Mouse (Mus musculus) gastrocnemius, postnatal 25 days (tissue): Measurements from ENCODE around the gene Sgta. TPM values are rescaled to one million over a fixed set of nuclear protein-coding genes. Genes with fewer than 3 reads are reported as not detected.
"Not testable (repeated sequence)": the region's sequence is repeated elsewhere in the genome, so short reads cannot be mapped to it uniquely, and the experiment has no call there.

Source experiments
- DNase-seq: peaks from one replicate; pipeline ENCODE4 v3.0.0; 2022
- long read RNA-seq, 2 experiments: library from polyadenylated mRNA; stranded (forward); transcript quantifications; one replicate each; pipeline ENCODE4 v2.0.0; 2021
- total RNA-seq, 2 experiments: library from RNA; stranded (reverse); gene quantifications; 1 replicate in 1 of 2; 2 replicates in 1 of 2; pipeline ENCODE4 v1.2.3; 2021

The Sgta gene
- total RNA-seq = 10 to 100 TPM; 82.2 to 85.2 TPM
- long read RNA-seq, experiment 1, transcript Sgta-202 (12 exons, 1,964 nt) = major isoform, 135 of 221 reads
- long read RNA-seq, experiment 1, transcript Sgta-201 (12 exons, 1,969 nt) = minor isoform, 39 of 221 reads
- long read RNA-seq, experiment 1, partial matches to known transcripts = 10 of 221 reads
- long read RNA-seq, experiment 1, other reads (novel, unspliced or antisense) = 37 of 221 reads
- long read RNA-seq, experiment 2, transcript Sgta-202 (12 exons, 1,964 nt) = major isoform, 191 of 252 reads
- long read RNA-seq, experiment 2, transcript Sgta-201 (12 exons, 1,969 nt) = minor isoform, 29 of 252 reads
- long read RNA-seq, experiment 2, partial matches to known transcripts = 8 of 252 reads
- long read RNA-seq, experiment 2, other reads (novel, unspliced or antisense) = 24 of 252 reads

DNA sequence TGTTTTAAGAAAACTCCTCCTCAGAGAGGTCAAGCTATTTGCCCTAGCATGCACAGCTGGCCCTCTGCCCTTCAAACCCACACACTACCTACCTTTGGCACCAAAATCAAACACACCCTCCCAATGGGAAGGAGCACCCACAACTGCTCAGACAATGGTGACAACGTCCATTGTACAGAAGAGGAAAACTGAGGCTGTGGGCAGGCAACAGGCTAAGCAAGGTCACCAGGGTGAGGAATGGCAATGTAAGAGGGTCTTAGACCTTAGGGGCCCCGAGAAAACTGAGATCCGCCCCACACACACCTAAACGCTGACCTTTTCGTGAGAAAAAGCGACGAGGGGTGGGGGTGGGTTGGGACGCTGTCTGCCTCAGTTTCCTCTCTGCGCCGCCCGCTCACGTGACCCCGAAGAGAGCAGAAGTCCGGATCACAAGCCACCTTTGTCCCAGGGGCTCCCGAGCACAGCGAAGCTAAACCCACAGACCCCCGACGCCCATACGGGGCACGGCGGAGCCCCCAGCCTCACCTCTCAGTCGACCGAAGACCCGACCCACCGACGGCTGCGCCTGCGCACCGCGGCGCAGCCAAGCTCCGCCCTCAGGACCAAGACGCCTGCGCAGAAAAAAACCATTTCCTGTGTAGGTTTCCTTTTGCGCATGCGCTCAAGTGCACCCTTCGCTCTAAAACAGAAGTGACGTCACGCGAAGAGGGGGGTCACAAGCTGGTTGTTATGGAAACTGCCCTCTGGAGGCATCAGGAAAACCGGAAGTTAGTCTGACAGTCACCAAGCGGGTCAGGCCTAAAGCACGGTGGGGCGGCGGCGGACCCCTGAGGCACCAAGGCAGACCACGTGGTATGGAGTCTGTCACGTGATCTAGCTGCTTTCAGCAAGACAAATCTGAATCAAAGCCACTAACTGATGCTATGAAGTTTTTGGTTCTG, at the start of gene Sgta:
Gene Sgta, minus strand, starts transcription at position 579 of the 941 bp plus-strand sequence.
- peak; percentile 98 for DNase-seq

DNA sequence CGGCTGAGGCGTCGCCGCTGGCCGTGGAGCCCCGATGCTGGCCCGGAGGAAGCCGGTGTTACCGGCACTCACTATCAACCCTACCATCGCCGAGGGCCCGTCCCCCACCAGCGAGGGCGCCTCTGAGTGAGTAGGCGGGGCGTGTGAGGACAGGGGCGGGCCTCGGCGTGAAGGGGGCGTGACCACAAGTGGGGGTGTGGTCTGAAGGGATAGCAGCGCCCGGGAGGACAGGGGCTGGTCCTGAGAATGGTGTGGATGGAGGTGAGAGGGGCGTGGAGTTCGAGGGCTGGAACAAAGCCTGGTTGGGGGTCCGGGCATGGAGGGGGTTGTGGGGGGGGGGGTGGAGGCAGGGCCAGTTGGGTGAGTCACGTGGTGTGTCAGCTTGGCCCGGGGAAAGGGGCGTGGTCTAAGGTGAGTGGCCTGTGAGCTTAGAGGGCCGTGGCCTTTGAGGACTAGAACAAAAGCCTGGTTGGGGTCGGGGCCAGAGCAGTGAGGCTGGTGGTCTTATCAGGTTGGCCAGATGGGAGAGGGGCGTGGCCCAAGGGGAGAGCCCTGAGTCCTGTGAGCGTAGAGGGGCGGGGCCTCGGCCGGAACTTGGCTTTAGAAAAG, 46.2 kb upstream of the Sgta start:
- DNase-seq = peak; percentile 83

- DNase-seq = peak; percentile 97
These were observed 45.7 kb upstream of the Sgta start, which contains the start of gene Map2k2 for GRCm38 (mm10) chr10:81105565-81106112. TSS of gene Map2k2 (plus strand) at chr10:81105915.

DNA sequence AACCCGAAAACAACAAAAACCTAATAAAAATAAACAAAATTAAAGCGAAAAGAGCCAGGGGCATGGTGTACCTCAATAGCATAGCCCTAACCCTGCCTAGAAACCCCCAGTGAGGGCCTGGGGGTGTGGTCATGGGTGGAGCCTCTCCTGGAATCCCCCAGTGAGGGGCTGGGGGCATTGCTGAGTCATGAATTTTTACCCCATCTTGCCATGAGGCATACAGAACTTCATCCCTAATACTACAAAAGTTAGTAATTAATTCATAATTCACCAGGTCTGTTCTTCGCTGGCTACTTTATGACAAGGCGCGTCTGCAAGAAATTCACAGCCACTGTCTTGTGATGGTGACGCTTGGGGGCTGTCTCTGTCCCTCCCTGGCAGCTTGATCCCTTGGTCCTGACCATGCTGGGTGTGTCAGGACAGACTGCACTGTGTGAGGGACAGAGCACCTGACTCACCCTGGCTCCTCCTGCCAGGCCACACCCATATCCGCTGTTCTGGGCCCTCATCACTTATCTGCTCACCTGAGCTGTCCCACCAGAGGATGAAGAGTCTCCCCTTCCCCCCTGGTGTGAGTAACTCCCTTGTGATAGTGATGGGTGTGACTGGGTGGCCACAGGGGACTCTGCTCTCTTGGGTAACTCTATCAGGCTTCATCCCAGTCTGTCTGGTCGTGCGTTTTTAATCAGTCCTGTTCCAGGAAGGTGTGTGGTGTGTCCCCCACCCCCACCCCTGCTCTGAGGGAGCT, 35.1 kb upstream of the Sgta start:
- DNase-seq = no peak

- no peak for DNase-seq
These were observed 32.7 kb upstream of the Sgta start for GRCm38 (mm10) chr10:81092465-81093250.

DNA sequence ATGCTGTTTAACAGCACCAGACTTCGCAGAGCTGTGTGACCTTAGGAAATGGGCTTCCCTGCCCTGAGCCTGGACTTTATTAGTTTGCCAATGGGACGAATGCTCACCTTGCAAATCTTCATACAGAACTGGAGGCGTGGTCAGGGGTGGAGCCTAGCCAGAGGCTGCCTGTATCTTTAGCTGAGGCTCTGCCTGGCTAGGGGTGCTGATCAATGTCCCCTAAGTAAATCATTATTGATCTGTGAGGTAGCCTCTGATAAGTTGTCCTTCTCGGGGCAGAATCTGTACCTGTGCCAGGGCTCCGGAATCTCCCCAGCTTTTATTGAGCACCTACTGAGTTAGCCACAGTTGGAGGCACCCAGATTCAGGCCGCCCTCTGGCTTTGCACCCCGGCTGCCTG, 30.6 kb upstream of the Sgta start:
- no peak for DNase-seq

- DNase-seq = no peak
These were observed 29.2 kb upstream of the Sgta start for GRCm38 (mm10) chr10:81089216-81089615.

DNA sequence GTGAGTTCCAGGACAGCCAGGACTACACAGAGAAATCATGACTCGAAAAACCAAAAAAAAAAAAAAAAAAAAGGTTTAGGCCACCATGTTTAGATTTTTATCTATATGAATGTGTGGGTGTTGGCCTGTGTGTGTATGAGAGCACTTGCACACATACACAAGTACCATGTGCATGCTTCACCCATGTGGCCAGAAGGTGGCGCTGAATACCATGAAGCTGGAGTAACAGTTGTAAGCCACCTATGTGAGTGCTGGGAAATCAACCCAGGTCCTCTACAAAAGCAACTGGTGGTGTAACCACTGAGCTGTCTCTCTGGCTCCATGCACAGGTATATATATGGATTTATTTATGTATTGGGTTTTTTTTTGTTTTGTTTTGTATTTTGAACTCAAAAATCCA, 27.0 kb upstream of the Sgta start:
- DNase-seq = no peak

GRCm38 (mm10) chr10:81082168-81082960, 22.4 kb upstream of the Sgta start:
- DNase-seq = peak; percentile 67

- DNase-seq = no peak
These were observed 20.2 kb upstream of the Sgta start for GRCm38 (mm10) chr10:81080008-81080655.

DNA sequence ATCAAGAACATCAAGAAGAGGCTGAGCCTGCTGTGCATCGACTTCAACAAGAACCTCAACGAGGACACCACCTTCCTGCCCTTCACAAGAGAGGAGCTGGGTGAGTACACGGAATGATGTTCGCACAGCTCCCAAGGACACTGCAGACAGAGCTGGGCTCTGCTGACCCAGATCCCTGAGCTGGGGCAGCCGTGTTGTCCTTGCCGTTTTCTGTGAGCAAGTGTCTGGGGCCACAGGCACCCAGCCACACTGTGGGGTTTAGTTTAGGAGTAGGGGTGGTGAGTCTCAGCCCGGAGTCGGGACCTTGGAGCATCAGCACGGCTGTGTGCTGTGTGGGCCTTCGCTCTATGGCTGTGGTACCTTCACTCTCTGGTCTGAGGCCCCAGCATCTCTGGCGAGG, 17.9 kb upstream of the Sgta start:
- DNase-seq = no peak

- no peak for DNase-seq
These were observed 16.4 kb upstream of the Sgta start for GRCm38 (mm10) chr10:81076356-81076755.

- peak; percentile 55 for DNase-seq
These were observed 15.8 kb upstream of the Sgta start for GRCm38 (mm10) chr10:81075734-81076133.

GRCm38 (mm10) chr10:81073464-81073863, 13.5 kb upstream of the Sgta start:
- DNase-seq = no peak

DNA sequence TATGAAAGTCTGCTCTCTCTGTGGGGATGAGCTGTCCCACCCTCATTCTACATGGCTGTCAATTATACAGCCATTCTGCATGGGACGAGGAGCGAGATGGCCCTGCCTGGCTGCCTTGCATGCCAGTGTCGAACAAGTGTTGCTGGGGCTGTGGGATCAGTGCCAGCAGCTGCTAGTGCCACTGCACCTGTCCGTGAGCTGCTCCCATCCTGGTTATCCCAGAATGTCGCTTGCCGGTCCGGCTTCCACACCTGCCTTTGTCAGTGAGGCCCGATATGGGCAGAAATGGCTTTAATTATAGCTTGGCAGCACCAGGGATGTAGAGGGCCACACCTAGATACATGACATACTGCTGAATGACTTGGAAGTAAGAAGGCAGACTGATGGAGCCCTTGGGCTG, 12.3 kb upstream of the Sgta start:
- DNase-seq = no peak

DNA sequence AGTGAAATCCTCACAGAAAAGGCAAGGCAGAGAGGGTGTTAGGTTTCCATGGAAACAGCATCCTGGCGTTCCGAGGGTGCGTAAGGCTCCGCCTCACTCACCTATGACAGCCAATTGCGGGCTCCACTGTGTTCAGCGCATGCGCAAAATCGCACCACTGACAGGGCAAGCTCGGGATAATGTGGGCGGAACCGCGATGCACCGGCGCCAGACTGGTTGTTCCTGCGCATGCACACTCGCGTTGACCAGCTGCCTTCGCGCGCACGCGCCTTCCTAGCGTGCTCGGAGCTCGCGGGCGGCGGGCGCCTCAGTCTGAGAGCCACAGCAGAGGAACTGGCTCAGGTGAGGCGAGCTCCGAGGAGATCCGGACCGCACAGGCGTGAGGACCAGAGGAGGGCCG, 9.9 kb upstream of the Sgta start, which contains the start of gene Thop1:
Gene Thop1, plus strand, starts transcription at position 200 of the 400 bp plus-strand sequence.
- DNase-seq = peak; percentile 96

DNA sequence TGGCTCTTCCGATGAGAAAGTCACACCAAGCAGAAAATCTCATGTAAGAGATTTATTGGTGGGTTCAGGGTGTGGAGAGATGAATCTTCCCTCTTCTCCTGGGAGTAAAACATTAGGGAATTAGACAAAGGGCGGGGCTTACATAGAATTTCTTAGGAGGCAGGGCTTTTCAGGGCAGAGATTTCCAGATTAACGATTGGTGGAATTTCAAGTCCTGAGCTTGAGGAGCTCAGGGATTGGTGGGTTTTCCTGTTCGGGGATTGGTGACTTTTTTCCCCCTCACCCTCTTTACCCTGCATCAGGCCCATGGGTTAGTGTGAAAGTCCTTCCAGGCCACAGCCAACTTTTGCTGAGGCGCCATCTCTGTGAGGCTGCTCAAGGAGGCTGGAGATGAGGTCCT, 8.7 kb upstream of the Sgta start:
- DNase-seq = no peak

DNA sequence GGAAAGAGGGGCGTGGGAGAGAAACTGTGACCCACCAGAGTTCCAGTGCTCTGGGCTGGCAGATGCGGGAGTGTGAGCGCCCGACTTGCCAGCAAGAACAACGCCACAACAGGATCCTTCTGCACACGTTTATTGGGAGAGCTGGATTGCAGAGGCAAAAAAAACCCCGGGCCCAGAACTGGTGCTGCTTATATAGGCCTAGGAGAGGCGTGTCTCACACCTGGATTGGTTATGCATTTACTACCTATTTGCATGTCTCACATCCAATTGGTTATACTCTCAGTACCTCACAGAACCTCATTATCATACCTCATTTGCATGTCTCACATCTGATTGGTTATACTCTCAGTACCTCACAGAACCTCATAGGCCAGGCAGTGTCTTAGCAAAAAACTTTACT, 4.5 kb upstream of the Sgta start:
- not testable (repeated sequence) for DNase-seq

GRCm38 (mm10) chr10:81062710-81063109, 2.7 kb upstream of the Sgta start:
- no peak for DNase-seq
